Mouse (Mus musculus) hindbrain, embryonic 16.5 days (tissue): Measurements from ENCODE around the gene Dcp1a. TPM values are rescaled to one million over a fixed set of nuclear protein-coding genes. Genes with fewer than 3 reads are reported as not detected.
A peak's percentile ranks its signal among the peaks of the same experiment; 100 is the strongest.
"Not testable (repeated sequence)": the region's sequence is repeated elsewhere in the genome, so short reads cannot be mapped to it uniquely, and the experiment has no call there.

Experiments used
- ATAC-seq: fragments of 200-750 bp; cut with Nextera tagmentation; 2 replicates; pipeline ENCODE4 v1.8.0; 2017; ENCODE audit warnings: moderate TSS enrichment, moderate library complexity
- H3K27ac ChIP-seq: fragments of 300-500 bp; sonication (generic); 2 replicates; pipeline ENCODE4 v1.5.1; 2014; ENCODE audit warnings: low read depth, mild to moderate bottlenecking, control low read depth, low read length, moderate library complexity
- H3K27me3 ChIP-seq: fragments of 300-500 bp; sonication (generic); replicated peaks from 2 replicates; pipeline ENCODE4 v1.6.1; 2014; ENCODE audit warnings: low read length; ENCODE audit not compliant: control insufficient read depth, insufficient read depth
- H3K36me3 ChIP-seq: fragments of 300-500 bp; sonication (generic); 2 replicates; pipeline ENCODE4 v1.6.1; 2014; ENCODE audit warnings: mild to moderate bottlenecking, low read length, moderate library complexity, mixed read lengths; ENCODE audit not compliant: control insufficient read depth, insufficient read depth
- H3K4me1 ChIP-seq: fragments of 300-500 bp; sonication (generic); 2 replicates; pipeline ENCODE4 v1.6.1; 2014; ENCODE audit warnings: low read depth, low read length; ENCODE audit not compliant: control insufficient read depth, insufficient read depth
- H3K4me2 ChIP-seq: fragments of 300-500 bp; sonication (generic); 2 replicates; pipeline ENCODE4 v1.6.1; 2014; ENCODE audit warnings: mild to moderate bottlenecking, low read length, control low read depth, moderate library complexity
- H3K4me3 ChIP-seq: fragments of 300-500 bp; sonication (generic); 2 replicates; pipeline ENCODE4 v1.5.1; 2014; ENCODE audit warnings: mild to moderate bottlenecking, low read length, control low read depth, moderate library complexity
- H3K9ac ChIP-seq: fragments of 300-500 bp; sonication (generic); 2 replicates; pipeline ENCODE4 v1.6.1; 2014; ENCODE audit warnings: low read depth, mild to moderate bottlenecking, control low read depth, low read length, moderate library complexity
- H3K9me3 ChIP-seq: fragments of 300-500 bp; sonication (generic); 2 replicates; pipeline ENCODE4 v1.6.1; 2014; ENCODE audit warnings: mild to moderate bottlenecking, low read length, moderate library complexity; ENCODE audit not compliant: control insufficient read depth
- WGBS: fragments of 180-500 bp; shearing (Covaris S2); extraction: QIAGEN DNeasy Blood & Tissue Kit; methylation state at CpG from one replicate; pipeline ENCODE4 v1.1.7; 2014; 5-methylcytosine and 5-hydroxymethylcytosine counted together
- polyA plus RNA-seq: library from polyadenylated mRNA; unstranded; fragments of >200 nt; fragmentation: Nextera tagmentation; extraction: Ambion mirVana; gene quantifications from 2 replicates; pipeline ENCODE4 v1.2.1, GENCODE M21; 2015

The Dcp1a gene
- polyA plus RNA-seq, 1 experiment from 2014 or later = 14.2 TPM

DNA sequence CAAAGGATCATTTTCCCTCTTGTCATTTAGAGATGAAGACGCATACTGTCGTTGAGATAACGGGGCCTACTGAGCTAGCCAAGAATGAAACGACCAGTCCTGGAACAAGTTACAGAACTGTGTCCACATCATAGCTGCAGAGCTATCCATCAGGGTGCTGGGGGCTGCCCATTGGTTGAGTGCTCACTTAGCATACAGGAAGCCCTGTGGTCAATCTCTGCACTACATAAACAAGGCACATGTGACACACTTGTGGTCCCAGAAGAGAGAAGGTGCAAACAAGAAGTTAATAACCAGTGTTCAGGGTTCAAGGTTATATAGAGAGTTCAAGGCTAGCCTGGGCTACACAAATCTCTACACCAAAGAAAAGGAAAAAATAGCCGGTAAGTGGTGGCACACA lies 52.1 kb downstream of the Dcp1a start:
- 70% methylated on average over 5 of the region's 5 CpGs for WGBS
- Histone ChIP-seq H3K27me3 (no peaks in the 10 kb centered on the region), H3K27ac (no peak overlapping the region), H3K36me3 (peaks cover 7% of the 10 kb centered on the region), H3K4me2 (no peak overlapping the region), H3K4me3 (no peak overlapping the region), H3K9me3 (no peaks in the 10 kb centered on the region), H3K4me1 (no peaks in the 10 kb centered on the region), H3K9ac (no peak overlapping the region)
- ATAC-seq = no peak

DNA sequence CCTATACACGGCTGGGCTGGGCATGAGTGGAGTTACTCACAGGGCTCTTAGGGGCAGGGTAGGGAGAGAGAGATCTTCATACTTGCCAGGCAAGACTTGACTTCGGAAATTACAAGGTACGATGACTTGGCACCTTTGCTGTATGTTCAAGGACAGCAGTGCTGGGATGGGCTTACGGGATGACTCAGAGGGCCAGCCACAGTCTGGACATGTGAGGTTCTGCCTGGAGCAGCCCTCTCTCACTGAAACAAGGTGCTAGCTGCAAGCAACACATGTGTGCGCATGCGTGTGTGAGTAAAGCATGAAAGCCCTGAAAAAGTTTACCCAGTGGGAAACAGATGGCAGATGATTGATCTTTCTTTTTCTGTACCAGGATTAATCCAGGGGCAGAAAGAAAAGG lies 52.6 kb downstream of the Dcp1a start:
- ATAC-seq = no peak
- H3K27ac ChIP-seq = no peak overlapping the region
- no peak overlapping the region for H3K4me3 ChIP-seq
- peaks cover 7% of the 10 kb centered on the region for H3K36me3 ChIP-seq
- no peak overlapping the region for H3K9ac ChIP-seq
- 95% methylated on average over 6 of the region's 6 CpGs for WGBS
- H3K9me3 ChIP-seq = no peaks in the 10 kb centered on the region
- H3K27me3 ChIP-seq = no peaks in the 10 kb centered on the region
- H3K4me2 ChIP-seq = no peak overlapping the region
- H3K4me1 ChIP-seq = no peaks in the 10 kb centered on the region

DNA sequence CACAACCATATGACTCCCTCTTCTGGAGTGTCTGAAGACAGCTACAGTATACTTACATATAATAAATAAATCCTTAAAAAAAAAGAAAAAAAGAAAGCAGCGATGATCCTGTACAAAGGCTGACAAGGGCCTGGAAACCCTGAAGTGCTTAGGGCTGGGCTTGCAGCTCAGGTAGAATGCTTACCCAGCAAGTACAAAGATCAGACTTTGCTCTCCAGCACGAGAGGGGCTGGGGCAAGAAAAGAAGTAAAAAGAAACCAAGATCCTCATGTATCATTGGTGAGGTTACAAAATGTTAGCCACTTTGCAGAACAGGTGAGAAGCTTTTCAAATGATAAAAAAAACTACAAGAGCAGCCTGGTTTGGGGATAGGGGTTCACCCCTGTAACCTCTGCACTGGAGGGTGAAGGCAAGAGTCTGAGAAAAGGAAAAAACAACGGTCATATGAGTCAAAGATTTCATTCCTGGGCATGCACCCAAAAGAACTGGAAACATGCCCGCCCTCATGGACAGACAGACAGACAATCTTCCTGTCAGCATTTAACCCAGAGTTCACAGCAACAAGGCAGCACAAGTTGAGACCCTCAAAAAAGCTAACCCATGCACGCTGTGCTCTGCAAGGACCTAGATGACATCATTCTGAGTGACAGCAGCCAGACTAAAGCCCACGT lies 54.6 kb downstream of the Dcp1a start:
- ATAC-seq = no peak

DNA sequence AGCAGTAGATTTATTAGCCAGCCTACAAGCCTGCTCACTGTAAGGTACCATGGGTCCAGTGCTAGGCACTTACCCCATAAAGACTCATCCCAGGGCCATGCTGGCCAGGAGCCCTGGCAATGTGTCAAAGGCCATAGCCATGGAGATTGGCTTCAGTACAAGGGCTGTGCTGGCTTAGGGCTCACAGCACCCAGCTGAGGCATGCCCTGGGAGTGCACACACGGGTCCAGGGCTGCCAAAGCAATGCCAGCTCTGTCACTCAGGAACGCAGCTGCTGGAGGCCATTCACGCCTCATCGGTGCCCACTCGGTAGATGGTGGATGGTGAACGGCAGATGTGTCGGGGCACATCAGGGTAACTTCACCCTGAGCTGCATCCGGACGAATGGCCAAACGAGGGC lies 62.2 kb downstream of the Dcp1a start:
- Histone ChIP-seq H3K36me3 (no peaks in the 10 kb centered on the region), H3K4me3 (no peak overlapping the region), H3K9me3 (no peaks in the 10 kb centered on the region), H3K27me3 (no peaks in the 10 kb centered on the region), H3K27ac (0 out of 2 replicates have a peak overlapping the region, but pooled peaks have one; percentile 13), H3K4me2 (no peak overlapping the region), H3K9ac (no peak overlapping the region), H3K4me1 (no peaks in the 10 kb centered on the region; the same call in 1 of the 2 replicates)
- WGBS = 41% methylated on average over 10 of the region's 10 CpGs
- ATAC-seq = peak; percentile 92

More for the DNA sequence above, 54.6 kb downstream of the Dcp1a start:
- H3K27me3 ChIP-seq = no peaks in the 10 kb centered on the region
- WGBS = 80% methylated on average over 6 of the region's 6 CpGs
- no peaks in the 10 kb centered on the region for H3K9me3 ChIP-seq
- H3K27ac ChIP-seq = no peak overlapping the region
- no peak overlapping the region for H3K9ac ChIP-seq
- no peak overlapping the region for H3K4me3 ChIP-seq
- H3K36me3 ChIP-seq = peaks cover 2% of the 10 kb centered on the region; the same call in 1 of the 2 replicates
- no peak overlapping the region for H3K4me2 ChIP-seq
- no peaks in the 10 kb centered on the region for H3K4me1 ChIP-seq

DNA sequence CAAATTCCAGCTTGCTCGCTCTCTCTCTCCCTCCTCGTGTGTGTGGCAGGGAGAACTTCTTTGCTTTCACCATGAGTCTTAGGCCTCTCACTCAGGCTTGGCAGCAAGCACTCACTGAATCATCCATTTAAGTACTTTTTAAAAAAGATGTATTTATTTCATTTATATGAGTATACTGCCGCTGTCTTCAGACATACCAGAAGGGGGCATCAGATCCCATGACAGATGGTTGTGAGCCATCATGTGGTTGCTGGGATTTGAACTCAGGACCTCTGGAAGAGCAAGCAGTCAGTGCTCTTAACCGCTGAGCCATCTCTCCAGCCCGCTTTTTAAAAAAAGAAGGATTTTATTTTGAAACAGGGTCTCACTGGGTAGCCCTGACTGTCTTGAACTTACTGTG lies 64.0 kb downstream of the Dcp1a start:
- not testable (repeated sequence) for ATAC-seq
- 90% methylated on average over 5 of the region's 5 CpGs for WGBS

DNA sequence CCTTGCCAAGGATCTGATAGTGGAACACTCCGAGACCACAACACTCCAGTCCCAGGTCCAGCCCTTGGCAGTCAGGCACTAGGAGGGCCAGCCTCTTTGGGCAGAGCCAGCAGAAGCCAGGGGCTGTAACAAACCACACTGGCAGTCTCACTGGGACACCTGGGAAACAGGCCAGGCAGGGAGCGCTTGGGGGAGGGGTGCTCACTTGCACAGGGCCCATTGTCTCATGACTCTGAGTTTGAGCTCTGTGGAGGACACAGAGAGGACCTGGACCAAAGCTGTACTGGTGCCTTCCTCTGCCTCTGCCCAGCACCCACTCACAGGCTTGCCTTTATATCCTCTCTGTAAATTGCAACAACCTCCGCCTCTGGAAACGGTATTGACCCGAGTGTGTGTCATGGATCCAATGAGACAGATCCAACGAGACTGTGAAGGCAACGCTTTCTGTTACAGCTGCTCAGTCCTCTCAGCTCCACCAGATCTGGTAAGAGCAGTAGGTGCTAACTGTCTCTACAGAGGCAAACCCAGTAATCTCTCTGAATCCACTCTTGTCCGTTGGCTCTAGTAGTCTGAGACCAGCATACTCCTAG lies 68.9 kb downstream of the Dcp1a start, which contains the start of gene Tkt:
TSS of gene Tkt (plus strand) at position 229 of the 590 bp plus-strand sequence.
- H3K27me3 ChIP-seq = no peaks in the 10 kb centered on the region
- H3K9ac ChIP-seq = peak within 1 kb of the TSS; percentile 97
- H3K36me3 ChIP-seq = no peaks in the 10 kb centered on the region
- WGBS = 35% methylated on average over 8 of the region's 8 CpGs
- peak within 1 kb of the TSS; percentile 97 for H3K27ac ChIP-seq
- H3K4me2 ChIP-seq = peak within 1 kb of the TSS; percentile 92
- peak; percentile 68 for ATAC-seq
- peak within 1 kb of the TSS; percentile 89 for H3K4me3 ChIP-seq
- H3K9me3 ChIP-seq = no peaks in the 10 kb centered on the region
- peaks cover 31% of the 10 kb centered on the region for H3K4me1 ChIP-seq

More for the DNA sequence above, 64.0 kb downstream of the Dcp1a start:
- H3K36me3 ChIP-seq, H3K9ac ChIP-seq, H3K27ac ChIP-seq, H3K27me3 ChIP-seq, H3K4me1 ChIP-seq, H3K9me3 ChIP-seq, H3K4me2 ChIP-seq, H3K4me3 ChIP-seq: not testable (repeated sequence)

DNA sequence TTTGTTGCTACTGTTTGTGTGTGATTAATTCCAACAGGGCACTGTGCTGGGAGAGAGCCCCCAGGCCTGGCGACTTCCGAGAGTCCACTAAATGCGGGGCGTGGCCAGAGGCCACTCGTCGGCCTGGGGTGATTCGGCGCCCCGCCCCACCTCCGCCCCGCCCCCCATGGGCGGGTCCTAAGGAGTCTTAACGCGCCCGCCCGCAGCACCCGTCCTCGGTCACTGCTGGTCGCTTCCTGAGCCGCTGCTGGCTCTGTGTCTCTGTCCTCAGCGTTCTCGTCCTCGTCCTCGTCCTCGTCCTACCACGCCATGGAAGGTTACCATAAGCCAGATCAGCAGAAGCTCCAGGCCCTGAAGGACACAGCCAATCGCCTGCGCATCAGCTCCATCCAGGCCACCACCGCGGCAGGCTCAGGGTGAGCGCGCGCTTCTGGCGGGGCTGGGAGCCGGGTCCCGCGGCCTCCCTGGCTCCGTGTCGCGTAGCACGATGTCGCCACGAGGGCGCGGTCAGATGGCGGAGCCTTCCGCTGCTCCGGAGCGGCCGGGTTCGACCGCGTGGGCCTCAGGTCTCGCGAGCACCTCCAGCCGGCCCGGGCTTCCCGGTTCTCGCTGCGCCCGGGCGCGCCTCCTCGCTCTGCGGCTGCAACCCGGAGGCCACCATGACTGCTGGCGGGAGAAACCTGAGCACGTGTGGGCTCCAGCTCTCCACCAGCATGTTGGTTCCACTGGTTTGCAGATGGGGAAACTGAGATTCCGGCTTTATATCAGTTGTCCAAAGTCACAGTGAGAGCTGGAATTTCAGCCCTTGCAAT lies 69.8 kb downstream of the Dcp1a start:
- WGBS = under 1% methylated on average over 59 of the region's 69 CpGs
- ATAC-seq = peak; percentile 94

DNA sequence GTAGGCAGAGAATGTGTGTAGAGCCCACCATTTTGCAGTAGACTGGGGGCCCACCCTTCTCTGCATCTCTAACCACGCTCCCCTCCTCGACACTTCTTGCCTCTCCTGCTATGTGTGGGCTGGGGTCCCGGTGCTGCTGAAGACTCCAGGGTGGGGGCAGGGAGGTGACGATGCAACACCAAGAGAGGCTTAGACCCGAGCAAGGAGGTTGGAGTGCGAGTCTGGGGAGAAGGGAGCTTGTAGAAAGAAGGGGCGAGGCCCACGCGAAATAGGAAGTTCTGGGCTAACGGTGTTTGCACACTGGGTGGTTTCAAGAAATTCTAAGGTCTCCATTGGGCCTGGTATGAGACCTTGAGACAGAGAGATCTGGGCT lies 70.4 kb downstream of the Dcp1a start:
- under 1% methylated on average over 10 of the region's 10 CpGs for WGBS
- Histone ChIP-seq H3K4me2 (peak overlapping the region; percentile 92), H3K27ac (peak overlapping the region; percentile 97), H3K27me3 (no peaks in the 10 kb centered on the region), H3K4me3 (peak overlapping the region; percentile 89), H3K9ac (peak overlapping the region; percentile 97), H3K36me3 (no peaks in the 10 kb centered on the region), H3K4me1 (peaks cover 35% of the 10 kb centered on the region), H3K9me3 (no peaks in the 10 kb centered on the region)
- peak; percentile 22; the same call in 1 of the 2 replicates for ATAC-seq

More for the DNA sequence above, 69.8 kb downstream of the Dcp1a start:
- Histone ChIP-seq H3K4me2 (peak overlapping the region; percentile 92), H3K4me1 (peaks cover 35% of the 10 kb centered on the region), H3K27ac (peak overlapping the region; percentile 97), H3K36me3 (no peaks in the 10 kb centered on the region), H3K9ac (peak overlapping the region; percentile 97), H3K9me3 (no peaks in the 10 kb centered on the region), H3K27me3 (no peaks in the 10 kb centered on the region), H3K4me3 (peak overlapping the region; percentile 89)
